Mouse (Mus musculus): Measurements from ENCODE around the gene F3. TPM values are rescaled to one million over a fixed set of nuclear protein-coding genes. Genes with fewer than 3 reads are reported as not detected.

F3 gene
- polyA plus RNA-seq, 1 experiment from 2014 or later = 20.0 TPM

- no peak overlapping the region for H3K4me3 ChIP-seq (ENCODE audit: low read length)
- no peak overlapping the region for H3K9ac ChIP-seq (replicated peaks; ENCODE audit: low read length)
- no peak overlapping the region for H3K27ac ChIP-seq (ENCODE audit: low read length)
- H3K4me2 ChIP-seq (replicated peaks; ENCODE audit: low read depth, low read length) = no peak overlapping the region
- ATAC-seq (ENCODE audit: low FRiP score, low TSS enrichment) = no peak
- WGBS = 86% methylated on average over 3 of the region's 3 CpGs
- no peaks in the 10 kb centered on the region for H3K36me3 ChIP-seq (ENCODE audit: insufficient read depth, low read length)
- no peaks in the 10 kb centered on the region for H3K27me3 ChIP-seq (ENCODE audit: insufficient read depth, low read length)
- H3K4me1 ChIP-seq (ENCODE audit: insufficient read depth, low read length) = no peaks in the 10 kb centered on the region
- H3K9me3 ChIP-seq (ENCODE audit: low read length) = no peaks in the 10 kb centered on the region
Observed at GRCm38 (mm10) chr3:121703880-121704243, 19.5 kb upstream of the F3 start.

GRCm38 (mm10) chr3:121706087-121706486 is 17.2 kb upstream of the F3 start:
- Histone ChIP-seq H3K4me3 (ENCODE audit: low read length) (no peak overlapping the region), H3K36me3 (ENCODE audit: insufficient read depth, low read length) (no peaks in the 10 kb centered on the region), H3K4me2 (replicated peaks; ENCODE audit: low read depth, low read length) (no peak overlapping the region), H3K27ac (ENCODE audit: low read length) (no peak overlapping the region), H3K27me3 (ENCODE audit: insufficient read depth, low read length) (no peaks in the 10 kb centered on the region), H3K9ac (replicated peaks; ENCODE audit: low read length) (no peak overlapping the region), H3K4me1 (ENCODE audit: insufficient read depth, low read length) (no peaks in the 10 kb centered on the region), H3K9me3 (ENCODE audit: low read length) (no peaks in the 10 kb centered on the region)
- WGBS = 67% methylated on average over 5 of the region's 5 CpGs
- no peak for ATAC-seq (ENCODE audit: low FRiP score, low TSS enrichment)

DNA sequence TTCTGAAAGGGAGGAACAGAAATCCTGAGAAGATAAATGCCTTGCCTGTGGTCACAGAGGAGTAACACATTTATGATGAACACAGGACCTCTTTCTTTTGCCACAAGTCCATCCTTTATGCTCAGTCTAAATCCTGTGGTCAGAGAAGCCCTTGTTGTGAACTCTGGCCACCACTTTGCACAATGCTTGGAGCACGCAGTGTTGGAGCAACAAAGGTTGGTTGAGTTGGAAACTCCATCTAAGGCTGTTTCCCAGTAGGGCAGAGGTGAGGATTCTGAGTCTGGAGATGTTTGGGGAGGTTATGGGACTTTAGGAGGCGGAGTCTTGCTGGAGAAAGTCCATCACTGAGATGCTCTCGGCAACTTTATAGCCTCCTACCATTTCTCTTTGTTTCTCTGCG is 16.2 kb upstream of the F3 start:
- Histone ChIP-seq H3K4me3 (ENCODE audit: low read length) (no peak overlapping the region), H3K4me2 (replicated peaks; ENCODE audit: low read depth, low read length) (no peak overlapping the region), H3K36me3 (ENCODE audit: insufficient read depth, low read length) (no peaks in the 10 kb centered on the region), H3K9ac (replicated peaks; ENCODE audit: low read length) (no peak overlapping the region), H3K27ac (ENCODE audit: low read length) (no peak overlapping the region), H3K9me3 (ENCODE audit: low read length) (no peaks in the 10 kb centered on the region), H3K27me3 (ENCODE audit: insufficient read depth, low read length) (no peaks in the 10 kb centered on the region), H3K4me1 (ENCODE audit: insufficient read depth, low read length) (no peaks in the 10 kb centered on the region; the same call in 1 of the 2 replicates)
- ATAC-seq (ENCODE audit: low FRiP score, low TSS enrichment) = no peak
- 81% methylated on average over 4 of the region's 4 CpGs for WGBS

GRCm38 (mm10) chr3:121710894-121711531 is 12.3 kb upstream of the F3 start:
- peaks cover 13% of the 10 kb centered on the region for H3K4me1 ChIP-seq (ENCODE audit: insufficient read depth, low read length)
- no peaks in the 10 kb centered on the region for H3K36me3 ChIP-seq (ENCODE audit: insufficient read depth, low read length)
- H3K4me2 ChIP-seq (replicated peaks; ENCODE audit: low read depth, low read length) = no peak overlapping the region
- no peak for ATAC-seq (ENCODE audit: low FRiP score, low TSS enrichment)
- H3K9ac ChIP-seq (replicated peaks; ENCODE audit: low read length) = no peak overlapping the region
- 88% methylated on average over 7 of the region's 7 CpGs for WGBS
- H3K4me3 ChIP-seq (ENCODE audit: low read length) = no peak overlapping the region
- H3K9me3 ChIP-seq (ENCODE audit: low read length) = no peaks in the 10 kb centered on the region
- no peaks in the 10 kb centered on the region for H3K27me3 ChIP-seq (ENCODE audit: insufficient read depth, low read length)
- no peak overlapping the region for H3K27ac ChIP-seq (ENCODE audit: low read length)

- H3K27ac ChIP-seq (ENCODE audit: low read length) = no peak overlapping the region
- WGBS = 34% methylated on average over 4 of the region's 4 CpGs
- ATAC-seq (ENCODE audit: low FRiP score, low TSS enrichment) = 0 out of 2 replicates have a peak, but pooled peaks have one; percentile 21
- no peaks in the 10 kb centered on the region for H3K9me3 ChIP-seq (ENCODE audit: low read length)
- H3K27me3 ChIP-seq (ENCODE audit: insufficient read depth, low read length) = no peaks in the 10 kb centered on the region
- H3K4me2 ChIP-seq (replicated peaks; ENCODE audit: low read depth, low read length) = no peak overlapping the region
- no peak overlapping the region for H3K9ac ChIP-seq (replicated peaks; ENCODE audit: low read length)
- no peaks in the 10 kb centered on the region for H3K36me3 ChIP-seq (ENCODE audit: insufficient read depth, low read length)
- H3K4me3 ChIP-seq (ENCODE audit: low read length) = no peak overlapping the region
- H3K4me1 ChIP-seq (ENCODE audit: insufficient read depth, low read length) = peaks cover 13% of the 10 kb centered on the region
Observed at GRCm38 (mm10) chr3:121712222-121712621, 11.1 kb upstream of the F3 start.

DNA sequence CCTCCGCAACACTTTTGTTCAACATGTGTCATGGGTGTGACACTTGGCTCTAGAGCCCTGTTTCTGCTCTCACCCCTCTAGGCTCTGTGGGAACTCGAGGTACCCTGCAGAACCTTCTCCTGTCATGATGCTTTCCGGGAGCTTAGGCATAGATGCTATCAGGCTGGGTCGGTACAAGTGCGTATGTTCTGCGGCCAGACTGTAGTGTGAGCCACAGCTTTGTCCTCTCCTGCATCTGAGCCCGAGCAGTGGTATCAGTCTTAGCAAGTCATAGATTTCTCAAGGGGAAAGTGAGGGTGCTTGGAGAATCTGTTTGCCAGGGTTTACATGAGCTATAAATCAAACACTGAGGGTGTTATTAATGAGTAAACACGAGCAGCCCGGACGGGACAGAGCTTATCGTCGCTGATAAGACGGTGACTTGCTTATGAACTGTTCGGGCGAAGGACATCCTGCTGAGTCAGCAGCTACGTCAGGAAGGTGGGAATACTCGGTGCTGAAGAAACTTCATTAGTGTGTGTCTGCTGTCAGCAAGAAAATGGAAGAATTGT is 10.1 kb upstream of the F3 start:
- Histone ChIP-seq H3K27me3 (ENCODE audit: insufficient read depth, low read length) (no peaks in the 10 kb centered on the region), H3K9me3 (ENCODE audit: low read length) (no peaks in the 10 kb centered on the region), H3K4me1 (ENCODE audit: insufficient read depth, low read length) (peaks cover 13% of the 10 kb centered on the region), H3K36me3 (ENCODE audit: insufficient read depth, low read length) (no peaks in the 10 kb centered on the region), H3K4me3 (ENCODE audit: low read length) (no peak overlapping the region), H3K9ac (replicated peaks; ENCODE audit: low read length) (no peak overlapping the region), H3K27ac (ENCODE audit: low read length) (no peak overlapping the region), H3K4me2 (replicated peaks; ENCODE audit: low read depth, low read length) (no peak overlapping the region)
- peak; percentile 24; the same call in 1 of the 2 replicates for ATAC-seq (ENCODE audit: low FRiP score, low TSS enrichment)
- 34% methylated on average over 17 of the region's 17 CpGs for WGBS

- Histone ChIP-seq H3K9me3 (ENCODE audit: low read length) (no peaks in the 10 kb centered on the region), H3K36me3 (ENCODE audit: insufficient read depth, low read length) (no peaks in the 10 kb centered on the region), H3K4me2 (replicated peaks; ENCODE audit: low read depth, low read length) (no peak overlapping the region), H3K9ac (replicated peaks; ENCODE audit: low read length) (no peak overlapping the region), H3K27ac (ENCODE audit: low read length) (peak overlapping the region; percentile 43), H3K4me1 (ENCODE audit: insufficient read depth, low read length) (peaks cover 13% of the 10 kb centered on the region), H3K27me3 (ENCODE audit: insufficient read depth, low read length) (no peaks in the 10 kb centered on the region), H3K4me3 (ENCODE audit: low read length) (no peak overlapping the region)
- WGBS = 47% methylated on average over 8 of the region's 8 CpGs
- peak; percentile 56; the same call in 1 of the 2 replicates for ATAC-seq (ENCODE audit: low FRiP score, low TSS enrichment)
Observed at GRCm38 (mm10) chr3:121713816-121714215, 9.5 kb upstream of the F3 start.

- H3K4me2 ChIP-seq (replicated peaks; ENCODE audit: low read depth, low read length) = no peak overlapping the region
- no peaks in the 10 kb centered on the region for H3K36me3 ChIP-seq (ENCODE audit: insufficient read depth, low read length)
- H3K4me3 ChIP-seq (ENCODE audit: low read length) = no peak overlapping the region
- ATAC-seq (ENCODE audit: low FRiP score, low TSS enrichment) = no peak
- WGBS = 79% methylated on average over 2 of the region's 2 CpGs
- peaks cover 13% of the 10 kb centered on the region for H3K4me1 ChIP-seq (ENCODE audit: insufficient read depth, low read length)
- no peaks in the 10 kb centered on the region for H3K9me3 ChIP-seq (ENCODE audit: low read length)
- H3K9ac ChIP-seq (replicated peaks; ENCODE audit: low read length) = no peak overlapping the region
- H3K27me3 ChIP-seq (ENCODE audit: insufficient read depth, low read length) = no peaks in the 10 kb centered on the region
- no peak overlapping the region for H3K27ac ChIP-seq (ENCODE audit: low read length)
Observed at GRCm38 (mm10) chr3:121714461-121714860, 8.9 kb upstream of the F3 start.

DNA sequence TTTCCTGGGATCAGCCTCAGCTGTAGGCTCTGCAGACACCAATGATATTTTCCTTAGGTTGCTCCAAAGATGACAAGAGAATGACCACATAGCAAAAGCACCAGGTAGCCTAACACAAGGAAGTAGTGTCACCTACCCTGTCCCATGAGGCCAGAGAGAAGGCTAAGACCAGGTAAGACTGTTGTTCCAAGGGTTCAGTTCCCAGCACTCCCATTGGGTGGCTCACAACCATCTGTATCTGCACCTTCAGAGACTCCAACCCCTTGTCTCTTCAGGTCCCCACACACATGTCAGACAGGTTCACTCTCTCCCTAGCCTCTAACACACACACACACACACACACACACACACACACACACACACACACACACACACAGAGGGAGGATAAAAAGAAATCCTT is 8.0 kb upstream of the F3 start:
- Histone ChIP-seq H3K27me3 (ENCODE audit: insufficient read depth, low read length) (no peaks in the 10 kb centered on the region), H3K27ac (ENCODE audit: low read length) (no peak overlapping the region), H3K4me3 (ENCODE audit: low read length) (no peak overlapping the region), H3K4me1 (ENCODE audit: insufficient read depth, low read length) (peaks cover 13% of the 10 kb centered on the region), H3K4me2 (replicated peaks; ENCODE audit: low read depth, low read length) (no peak overlapping the region), H3K36me3 (ENCODE audit: insufficient read depth, low read length) (no peaks in the 10 kb centered on the region), H3K9me3 (ENCODE audit: low read length) (no peaks in the 10 kb centered on the region), H3K9ac (replicated peaks; ENCODE audit: low read length) (no peak overlapping the region)
- ATAC-seq (ENCODE audit: low FRiP score, low TSS enrichment) = no peak

DNA sequence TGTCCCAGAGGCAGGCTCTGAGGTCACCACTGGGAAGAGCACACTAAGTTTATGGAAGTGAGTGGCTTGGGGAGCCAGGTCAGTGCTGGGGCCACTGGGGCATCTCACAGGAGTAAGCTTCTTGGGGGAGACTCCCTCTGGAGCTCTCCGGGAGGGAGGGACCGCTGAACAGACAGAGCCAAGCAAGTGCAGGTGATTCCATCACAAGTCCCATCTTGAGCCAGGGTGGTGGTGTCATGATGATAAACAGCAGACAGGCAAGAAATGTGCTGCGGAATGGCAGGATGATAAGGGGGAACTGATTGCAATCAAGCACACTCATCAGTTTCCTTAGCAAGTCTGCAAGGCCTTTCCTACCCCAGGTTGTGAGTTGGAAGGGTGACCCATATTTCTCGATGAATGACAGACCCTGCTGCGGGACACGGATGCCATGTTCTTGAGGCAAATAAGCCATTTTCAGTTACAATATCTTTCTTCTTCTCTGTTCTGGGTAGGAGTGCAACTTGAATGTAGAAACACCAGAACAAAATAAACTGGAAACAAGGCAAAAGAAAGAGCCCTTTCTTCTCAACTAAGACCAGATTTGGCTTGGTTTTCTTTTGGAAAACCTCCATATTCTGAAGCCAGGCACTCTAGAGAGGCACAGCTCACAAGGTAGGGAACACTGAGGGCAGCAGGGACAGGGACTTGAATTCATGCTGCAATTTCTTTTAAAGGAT is 7.4 kb upstream of the F3 start:
- no peaks in the 10 kb centered on the region for H3K27me3 ChIP-seq (ENCODE audit: insufficient read depth, low read length)
- no peak overlapping the region for H3K27ac ChIP-seq (ENCODE audit: low read length)
- H3K4me2 ChIP-seq (replicated peaks; ENCODE audit: low read depth, low read length) = no peak overlapping the region
- peaks cover 13% of the 10 kb centered on the region for H3K4me1 ChIP-seq (ENCODE audit: insufficient read depth, low read length)
- no peaks in the 10 kb centered on the region for H3K9me3 ChIP-seq (ENCODE audit: low read length)
- whole genome bisulfite sequencing = 87% methylated on average over 6 of the region's 6 CpGs
- H3K9ac ChIP-seq (replicated peaks; ENCODE audit: low read length) = no peak overlapping the region
- no peak overlapping the region for H3K4me3 ChIP-seq (ENCODE audit: low read length)
- ATAC-seq (ENCODE audit: low FRiP score, low TSS enrichment) = no peak
- H3K36me3 ChIP-seq (ENCODE audit: insufficient read depth, low read length) = no peaks in the 10 kb centered on the region

Data from kidney, embryonic 16.5 days (tissue).